ENCODE assay signal across 14 mouse cellular contexts in the genomic region with DNA sequence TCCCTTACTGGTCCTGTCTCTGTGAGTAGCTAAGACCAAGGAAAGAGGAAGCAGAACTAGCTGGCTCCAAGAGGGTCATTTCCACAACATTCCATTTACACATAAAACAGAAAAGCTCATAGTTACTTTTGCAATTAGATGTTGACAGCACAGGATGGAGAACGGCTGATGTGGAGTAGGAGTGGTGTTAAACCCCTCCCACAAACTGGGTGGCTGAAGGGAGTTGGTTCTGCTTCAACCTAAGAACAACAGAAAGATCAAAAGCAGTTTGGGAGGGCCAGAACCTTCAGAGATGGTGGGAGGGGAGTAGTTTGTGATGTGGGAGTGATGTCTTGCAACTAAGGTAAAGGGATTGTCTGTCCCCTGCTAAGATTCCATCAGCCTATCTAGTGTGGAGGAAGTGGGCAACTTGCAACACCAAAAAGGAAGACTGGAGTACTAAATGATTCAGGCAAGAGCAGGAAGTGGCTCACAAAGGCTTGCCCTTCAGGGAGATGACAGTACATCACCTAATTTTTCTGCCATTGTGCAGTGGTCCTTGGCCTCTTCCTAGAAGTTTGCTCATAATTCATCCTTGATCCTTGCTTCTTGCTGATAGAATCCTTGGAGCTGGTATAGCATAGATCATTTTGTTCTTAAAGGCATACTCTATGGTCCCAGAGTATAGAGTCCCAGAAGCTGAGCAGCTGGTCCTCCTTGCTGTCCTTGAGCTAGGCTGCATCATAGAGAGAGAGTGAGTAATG. TPM values are rescaled to one million over a fixed set of nuclear protein-coding genes. Genes with fewer than 3 reads are reported as not detected.
A peak's percentile ranks its signal among the peaks of the same experiment; 100 is the strongest.
DNase-seq lines count a peak whose midpoint lies in the region; ATAC-seq and TF ChIP-seq lines count a peak whose summit lies in the region.
"Had no signal": no experiment of that assay in that cellular context is flagged by ENCODE, and none has a peak within 500 bp of the region (broad histone marks: within the 10 kb centered on the region; RNA-seq: fewer than 3 reads in every experiment).

No protein-coding gene starts in this region.

- no peaks in the 10 kb centered on the region for H3K36me3 ChIP-seq in kidney, postnatal 0 days (ENCODE audit: insufficient read depth, low read length)
- no peaks in the 10 kb centered on the region for H3K36me3 ChIP-seq in forebrain, embryonic 15.5 days
- H3K36me3 ChIP-seq: embryonic facial prominence, embryonic 13.5 days; limb, embryonic 12.5 days; liver, embryonic 15.5 days had no signal

- intact Hi-C loops in left cerebral cortex, postnatal 10 days (cut with DNase I), result no loop called here

- DNase-seq in kidney, postnatal 0 days (ENCODE audit: low spot score), result peak; percentile 83
- no peak for DNase-seq in kidney, postnatal 14 days
- peak; percentile 25 for DNase-seq in CD4-positive, CD25-positive, alpha-beta regulatory T cell, adult 2 months (ENCODE audit: low read depth, low spot score)
- DNase-seq in ZHBTc4 (ENCODE audit: low read depth, low spot score), result peak; percentile 76
- peak; percentile 40 for DNase-seq in induced T-regulatory cell, adult 2 months (ENCODE audit: low read depth)
- DNase-seq in left cerebral cortex, postnatal 10 days (ENCODE audit: extremely low spot score in 1 of 2, low spot score in 2 of 2), result no peak
- DNase-seq in frontal cortex, postnatal 10 days (ENCODE audit: low spot score in 2 of 2), result no peak
- DNase-seq: cerebellum, postnatal 25 days; heart, postnatal 14 days; right cerebral cortex, postnatal 14 days had no signal

- no peak for TF ChIP-seq CTCF in kidney, postnatal 0 days (IDR thresholded peaks at IDR 0.05; ENCODE audit: low read depth)

- no peak overlapping the region for H3K4me2 ChIP-seq in kidney, postnatal 0 days (ENCODE audit: low read length)
- H3K4me2 ChIP-seq in forebrain, embryonic 15.5 days (replicated peaks), result no peak overlapping the region
- H3K4me2 ChIP-seq: embryonic facial prominence, embryonic 13.5 days; limb, embryonic 12.5 days; liver, embryonic 15.5 days had no signal

- no peaks in the 10 kb centered on the region for H3K9me3 ChIP-seq in kidney, postnatal 0 days (replicated peaks; ENCODE audit: low read length)
- no peaks in the 10 kb centered on the region for H3K9me3 ChIP-seq in forebrain, embryonic 15.5 days
- H3K9me3 ChIP-seq: embryonic facial prominence, embryonic 13.5 days; limb, embryonic 12.5 days; liver, embryonic 15.5 days had no signal

- H3K4me1 ChIP-seq in kidney, postnatal 0 days (replicated peaks; ENCODE audit: insufficient read depth, low read length), result no peaks in the 10 kb centered on the region
- no peaks in the 10 kb centered on the region for H3K4me1 ChIP-seq in forebrain, embryonic 15.5 days
- H3K4me1 ChIP-seq: embryonic facial prominence, embryonic 13.5 days; liver, embryonic 15.5 days had no signal

- no peak overlapping the region for H3K9ac ChIP-seq in kidney, postnatal 0 days (ENCODE audit: low read depth, low read length)
- no peak overlapping the region for H3K9ac ChIP-seq in forebrain, embryonic 15.5 days (replicated peaks)
- H3K9ac ChIP-seq: embryonic facial prominence, embryonic 13.5 days; limb, embryonic 12.5 days; liver, embryonic 15.5 days had no signal

- no peak overlapping the region for H3K4me3 ChIP-seq in kidney, postnatal 0 days (replicated peaks; ENCODE audit: low read depth, low read length)
- H3K4me3 ChIP-seq in forebrain, embryonic 15.5 days, result no peak overlapping the region
- H3K4me3 ChIP-seq: embryonic facial prominence, embryonic 13.5 days; limb, embryonic 12.5 days; liver, embryonic 15.5 days had no signal

- no peak overlapping the region for H3K27ac ChIP-seq in kidney, postnatal 0 days
- H3K27ac ChIP-seq in forebrain, embryonic 15.5 days (replicated peaks), result no peak overlapping the region
- H3K27ac ChIP-seq: embryonic facial prominence, embryonic 13.5 days; limb, embryonic 12.5 days; liver, embryonic 15.5 days had no signal

- H3K27me3 ChIP-seq in kidney, postnatal 0 days (ENCODE audit: insufficient read depth, low read length), result no peaks in the 10 kb centered on the region
- H3K27me3 ChIP-seq in forebrain, embryonic 15.5 days, result no peaks in the 10 kb centered on the region
- H3K27me3 ChIP-seq: embryonic facial prominence, embryonic 13.5 days; limb, embryonic 12.5 days; liver, embryonic 15.5 days had no signal

- ATAC-seq in kidney, postnatal 0 days (replicated peaks; ENCODE audit: low FRiP score, low read depth), result peak; percentile 78; the same call in 1 of the 2 replicates
- ATAC-seq in forebrain, embryonic 15.5 days (replicated peaks), result no peak

- 0% methylated on average over 1 of the region's 1 CpGs for WGBS in kidney, postnatal 0 days
- WGBS in forebrain, embryonic 15.5 days, result 81% methylated on average over 1 of the region's 1 CpGs

RNA-seq across cellular contexts. Expression of a gene that starts 35.7 kb away (rescaled TPM):
- 11.7 and 12.3 TPM in 2 replicates for polyA plus RNA-seq in kidney, postnatal 0 days (2015; fragmentation: Nextera tagmentation; extraction: Ambion mirVana)
- 27.6 and 30.2 TPM in 2 replicates for polyA plus RNA-seq in forebrain, embryonic 15.5 days (2015; fragmentation: Nextera tagmentation; extraction: Ambion mirVana)
- total RNA-seq in left cerebral cortex, postnatal 10 days (2021), result 10 to 100 TPM; 99.1 to 99.3 TPM

Comparison
In these comparisons a context has a peak if more than half of its experiments do, and no peak if none do; other contexts are left out.
1. DNase-seq: peak in kidney, postnatal 0 days (single experiment), CD4-positive, CD25-positive, alpha-beta regulatory T cell, adult 2 months (single experiment), ZHBTc4 (single experiment) and induced T-regulatory cell, adult 2 months (single experiment); none in kidney, postnatal 14 days (single experiment), left cerebral cortex, postnatal 10 days (0 of 2) and frontal cortex, postnatal 10 days (0 of 2).